In genomic region chr4:133038521-133039115, GRCm38 (mm10) we compare ENCODE assay signal across 8 mouse cellular contexts. TPM values are rescaled to one million over a fixed set of nuclear protein-coding genes. Genes with fewer than 3 reads are reported as not detected.
DNase-seq lines count a peak whose midpoint lies in the region; ATAC-seq and TF ChIP-seq lines count a peak whose summit lies in the region.

No protein-coding gene starts in this region.

- peak overlapping the region; percentile 82 for H3K27ac ChIP-seq in lung, postnatal 0 days (ENCODE audit: low read length)
- peak overlapping the region; percentile 95 for H3K27ac ChIP-seq in stomach, embryonic 14.5 days (ENCODE audit: low read length)

- H3K27me3 ChIP-seq in lung, postnatal 0 days (replicated peaks; ENCODE audit: insufficient read depth, low read length) = no peaks in the 10 kb centered on the region
- H3K27me3 ChIP-seq in stomach, embryonic 14.5 days (ENCODE audit: control insufficient read depth, insufficient read depth, low read length) = no peaks in the 10 kb centered on the region

- ATAC-seq in lung, postnatal 0 days = peak; percentile 78
- ATAC-seq in stomach, embryonic 14.5 days (ENCODE audit: insufficient number of reproducible peaks, insufficient read depth, low FRiP score, low read depth) = peak; percentile 59

- H3K9ac ChIP-seq in lung, postnatal 0 days (replicated peaks; ENCODE audit: low read depth) = peak overlapping the region; percentile 46
- H3K9ac ChIP-seq in stomach, embryonic 14.5 days (replicated peaks; ENCODE audit: low read depth, low read length) = peak overlapping the region; percentile 67

- TF ChIP-seq CTCF in lung, postnatal 0 days (IDR thresholded peaks at IDR 0.05) = 0 out of 2 replicates have a peak, but pooled peaks have one; percentile 11

- no peak for TF ChIP-seq EP300 in lung, postnatal 0 days (IDR thresholded peaks at IDR 0.05)

- no peaks in the 10 kb centered on the region for H3K9me3 ChIP-seq in lung, postnatal 0 days (ENCODE audit: low read length)
- no peaks in the 10 kb centered on the region for H3K9me3 ChIP-seq in stomach, embryonic 14.5 days (ENCODE audit: control insufficient read depth, low read depth, low read length)

- H3K36me3 ChIP-seq in lung, postnatal 0 days (ENCODE audit: insufficient read depth, low read length) = no peaks in the 10 kb centered on the region
- peaks cover 2% of the 10 kb centered on the region for H3K36me3 ChIP-seq in stomach, embryonic 14.5 days (ENCODE audit: control insufficient read depth, insufficient read depth, low read length)

- peak overlapping the region; percentile 100 for H3K4me2 ChIP-seq in lung, postnatal 0 days (replicated peaks; ENCODE audit: low read depth, low read length)
- H3K4me2 ChIP-seq in stomach, embryonic 14.5 days (replicated peaks; ENCODE audit: low read depth, low read length) = peak overlapping the region; percentile 100

- intact Hi-C loops in gastrocnemius, postnatal 14 days (cut with DNase I; ENCODE audit: low total_unique reads) = no loop called here

- peak overlapping the region; percentile 64 for H3K4me3 ChIP-seq in lung, postnatal 0 days (ENCODE audit: low read depth, low read length)
- H3K4me3 ChIP-seq in stomach, embryonic 14.5 days (ENCODE audit: low read depth, low read length) = peak overlapping the region; percentile 68

- WGBS in lung, postnatal 0 days = 1% methylated on average over 41 of the region's 76 CpGs
- 1% methylated on average over 67 of the region's 76 CpGs for WGBS in stomach, embryonic 14.5 days

- DNase-seq in adrenal gland, adult (ENCODE audit: inconsistent age in 2 of 2, low spot score in 1 of 2) = peak; percentile 72 to 90
- DNase-seq in adrenal gland, adult 8-10 months = no peak
- DNase-seq in adrenal gland, postnatal 25 days = peak; percentile 65
- peak; percentile 80 for DNase-seq in gastrocnemius, postnatal 14 days
- peak; percentile 78 for DNase-seq in kidney, adult 18-20 months
- peak; percentile 80 for DNase-seq in lung, postnatal 0 days (ENCODE audit: low spot score)
- DNase-seq in right cerebral cortex, postnatal 14 days = no peak

- peaks cover 30% of the 10 kb centered on the region for H3K4me1 ChIP-seq in lung, postnatal 0 days (ENCODE audit: insufficient read depth, low read depth, low read length)
- peaks cover 57% of the 10 kb centered on the region for H3K4me1 ChIP-seq in stomach, embryonic 14.5 days (ENCODE audit: control insufficient read depth, insufficient read depth, low read length)

RNA-seq across cellular contexts. Expression of gene Ahdc1, which starts 27.6 kb away (rescaled TPM):
- total RNA-seq in adrenal gland, adult 8-10 months (2022) = 100 to 1,000 TPM in 1 of 4 experiments, 10 to 100 TPM in 3; 72.0 to 109 (median 82.9) TPM
- 91.4 and 96.4 TPM in 2 replicates for total RNA-seq in adrenal gland, postnatal 25 days (2021)
- 10 to 100 TPM; 37.1 to 56.1 TPM for total RNA-seq in gastrocnemius, postnatal 14 days (2021)
- 3.9 and 4.4 TPM in 2 replicates for polyA plus RNA-seq in lung, postnatal 0 days (2015; fragmentation: Nextera tagmentation; extraction: Ambion mirVana)
- polyA plus RNA-seq in stomach, embryonic 14.5 days (2014; fragmentation: Nextera tagmentation; extraction: Ambion mirVana) = 10.3 and 10.7 TPM in 2 replicates

Comparison
In these comparisons a context has a peak if more than half of its experiments do, and no peak if none do; other contexts are left out.
1. DNase-seq: peak in adrenal gland, adult (2 of 2), adrenal gland, postnatal 25 days (single experiment), gastrocnemius, postnatal 14 days (single experiment), kidney, adult 18-20 months (single experiment) and lung, postnatal 0 days (single experiment); none in adrenal gland, adult 8-10 months (single experiment) and right cerebral cortex, postnatal 14 days (single experiment).